Mouse (Mus musculus): Measurements from ENCODE around the gene Mfsd6. TPM values are rescaled to one million over a fixed set of nuclear protein-coding genes. Genes with fewer than 3 reads are reported as not detected.

The Mfsd6 gene
- polyA plus RNA-seq, 2 experiments, result 0.47 to 0.52 TPM

GRCm38 (mm10) chr1:52687636-52688035, 39.6 kb downstream of the Mfsd6 start:
- H3K4me2 ChIP-seq (ENCODE audit: low read depth), result no peak overlapping the region
- no peaks in the 10 kb centered on the region for H3K36me3 ChIP-seq (replicated peaks; ENCODE audit: control insufficient read depth, insufficient read depth, low read depth)
- H3K4me1 ChIP-seq (replicated peaks; ENCODE audit: control insufficient read depth in 2 of 2, insufficient read depth in 2 of 2, low read length in 1 of 2), result no peaks in the 10 kb centered on the region
- no peak overlapping the region for H3K27ac ChIP-seq
- 72% methylated on average over 8 of the region's 8 CpGs for WGBS (ENCODE audit: insufficient replicate concordance)
- DNase-seq (ENCODE audit: low read depth in 3 of 3, low spot score in 3 of 3) (no peak), ATAC-seq (ENCODE audit: insufficient read depth) (no peak)
- H3K27me3 ChIP-seq (ENCODE audit: control insufficient read depth, insufficient read depth, low read length), result no peaks in the 10 kb centered on the region
- no peaks in the 10 kb centered on the region for H3K9me3 ChIP-seq (ENCODE audit: control insufficient read depth, low read length)
- no peak overlapping the region for H3K9ac ChIP-seq (replicated peaks)
- no peak for TF ChIP-seq CTCF (IDR thresholded peaks at IDR 0.05; ENCODE audit: low read depth)
- no peak for TF ChIP-seq EP300 (IDR thresholded peaks at IDR 0.05; ENCODE audit: low read depth)
- no peak overlapping the region for H3K4me3 ChIP-seq (ENCODE audit: insufficient read depth in 1 of 2, low read depth in 2 of 2, low read length in 2 of 2)

DNA sequence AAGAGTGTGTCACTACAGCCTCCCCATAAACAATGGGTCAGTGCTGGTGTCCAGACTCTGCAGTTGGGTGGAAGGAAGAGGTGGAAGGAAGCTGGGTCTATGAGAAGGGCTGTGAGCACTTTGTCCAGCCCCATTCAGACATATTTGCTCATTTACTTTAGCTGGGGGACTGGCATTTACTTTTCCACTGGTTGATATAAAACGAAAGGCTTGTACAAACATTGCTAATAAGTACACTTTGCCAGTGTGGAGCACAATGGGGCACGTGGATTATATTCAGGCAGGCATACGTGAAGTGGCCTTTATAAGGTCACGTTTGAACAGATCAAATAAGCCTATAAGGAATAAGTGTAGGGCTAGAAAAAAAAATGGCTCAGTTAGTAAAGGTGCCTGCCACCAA, 43.7 kb downstream of the Mfsd6 start:
- H3K27ac ChIP-seq, result no peak overlapping the region
- DNase-seq (ENCODE audit: low read depth in 3 of 3, low spot score in 3 of 3) (no peak), ATAC-seq (ENCODE audit: insufficient read depth) (no peak)
- no peaks in the 10 kb centered on the region for H3K27me3 ChIP-seq (ENCODE audit: control insufficient read depth, insufficient read depth, low read length)
- H3K4me2 ChIP-seq (ENCODE audit: low read depth), result no peak overlapping the region
- no peak overlapping the region for H3K4me3 ChIP-seq (ENCODE audit: insufficient read depth in 1 of 2, low read depth in 2 of 2, low read length in 2 of 2)
- no peaks in the 10 kb centered on the region for H3K9me3 ChIP-seq (ENCODE audit: control insufficient read depth, low read length)
- H3K36me3 ChIP-seq (replicated peaks; ENCODE audit: control insufficient read depth, insufficient read depth, low read depth), result no peaks in the 10 kb centered on the region
- WGBS (ENCODE audit: insufficient replicate concordance), result 53% methylated on average over 4 of the region's 4 CpGs
- no peak overlapping the region for H3K9ac ChIP-seq (replicated peaks)
- TF ChIP-seq CTCF (IDR thresholded peaks at IDR 0.05; ENCODE audit: low read depth), result no peak
- no peak for TF ChIP-seq EP300 (IDR thresholded peaks at IDR 0.05; ENCODE audit: low read depth)
- no peaks in the 10 kb centered on the region for H3K4me1 ChIP-seq (replicated peaks; ENCODE audit: control insufficient read depth in 2 of 2, insufficient read depth in 2 of 2, low read length in 1 of 2)

DNA sequence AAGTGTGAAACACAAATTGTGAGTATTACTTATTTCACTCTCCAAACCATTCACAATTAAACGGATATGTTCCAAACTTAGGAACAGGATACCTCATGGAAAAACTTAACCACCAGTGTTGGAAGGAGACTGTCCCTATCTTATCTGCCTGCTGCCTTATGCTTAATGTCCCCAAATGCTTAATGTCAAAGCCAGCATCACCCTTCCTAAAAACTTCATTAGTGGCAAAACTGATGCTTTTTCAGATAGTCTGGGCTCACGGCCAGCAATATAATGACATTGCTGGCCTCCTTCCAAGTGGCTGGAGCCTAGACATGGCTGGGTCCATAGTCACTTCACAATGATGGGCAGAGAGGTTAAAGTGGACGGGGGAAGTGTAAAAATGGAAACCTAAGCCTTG, 50.6 kb downstream of the Mfsd6 start:
- no peaks in the 10 kb centered on the region for H3K9me3 ChIP-seq (ENCODE audit: control insufficient read depth, low read length)
- no peak overlapping the region for H3K4me2 ChIP-seq (ENCODE audit: low read depth)
- H3K27me3 ChIP-seq (ENCODE audit: control insufficient read depth, insufficient read depth, low read length), result no peaks in the 10 kb centered on the region
- 38% methylated on average over 3 of the region's 3 CpGs for WGBS (ENCODE audit: insufficient replicate concordance)
- TF ChIP-seq CTCF (IDR thresholded peaks at IDR 0.05; ENCODE audit: low read depth) (no peak), EP300 (IDR thresholded peaks at IDR 0.05; ENCODE audit: low read depth) (no peak)
- H3K4me1 ChIP-seq (replicated peaks; ENCODE audit: control insufficient read depth in 2 of 2, insufficient read depth in 2 of 2, low read length in 1 of 2), result no peaks in the 10 kb centered on the region
- DNase-seq (ENCODE audit: low read depth in 3 of 3, low spot score in 3 of 3) (no peak), ATAC-seq (ENCODE audit: insufficient read depth) (no peak)
- H3K4me3 ChIP-seq (ENCODE audit: insufficient read depth in 1 of 2, low read depth in 2 of 2, low read length in 2 of 2), result no peak overlapping the region
- no peaks in the 10 kb centered on the region for H3K36me3 ChIP-seq (replicated peaks; ENCODE audit: control insufficient read depth, insufficient read depth, low read depth)
- no peak overlapping the region for H3K9ac ChIP-seq (replicated peaks)
- no peak overlapping the region for H3K27ac ChIP-seq

DNA sequence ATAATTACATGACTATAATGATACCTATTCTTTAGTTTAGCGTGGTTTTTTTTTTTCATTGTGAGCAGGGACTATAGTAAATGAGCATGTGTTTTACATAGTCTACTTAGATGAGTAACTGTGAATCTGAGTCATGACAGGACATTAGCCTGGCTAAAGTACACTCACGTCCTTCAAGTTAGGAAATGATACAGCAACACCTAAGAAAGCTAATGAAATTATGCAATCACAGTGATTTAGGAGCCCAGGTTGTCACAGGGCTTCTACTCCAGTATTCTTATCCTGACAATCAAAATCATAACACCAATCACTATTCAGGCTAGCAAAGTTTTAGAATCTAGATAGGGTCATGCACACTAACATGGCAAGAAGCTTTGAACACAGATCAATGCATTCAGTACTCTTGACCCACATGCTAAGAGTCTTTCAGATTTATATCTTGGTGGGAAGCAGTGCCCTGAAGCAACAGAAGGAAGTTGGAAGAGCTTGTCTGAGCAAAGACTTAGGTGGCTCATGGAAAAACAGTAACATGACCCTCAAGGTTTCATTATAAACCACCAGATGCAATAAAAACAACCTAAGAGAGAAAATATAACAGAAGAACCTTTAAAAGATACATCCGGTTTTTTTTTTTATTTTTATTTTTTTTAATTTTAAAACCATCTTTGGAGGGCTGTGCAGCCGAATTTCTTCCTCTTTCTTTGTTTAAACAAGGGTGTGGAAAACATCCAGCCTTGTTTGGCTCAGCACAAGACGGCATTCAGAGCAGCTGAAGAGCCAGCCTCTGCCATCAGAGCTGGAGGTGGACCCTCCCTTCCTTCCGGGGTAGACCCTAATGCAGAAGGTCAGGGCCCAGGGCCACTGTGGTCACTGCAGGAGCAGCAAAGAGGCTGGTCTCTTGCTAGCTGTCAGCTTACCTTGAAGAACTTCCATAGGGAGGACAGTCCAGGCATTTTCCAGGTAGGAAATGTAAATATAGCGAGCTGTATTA, 51.4 kb downstream of the Mfsd6 start:
- Histone ChIP-seq H3K4me3 (ENCODE audit: insufficient read depth in 1 of 2, low read depth in 2 of 2, low read length in 2 of 2) (no peak overlapping the region), H3K9ac (replicated peaks) (no peak overlapping the region), H3K9me3 (ENCODE audit: control insufficient read depth, low read length) (no peaks in the 10 kb centered on the region), H3K27ac (no peak overlapping the region), H3K36me3 (replicated peaks; ENCODE audit: control insufficient read depth, insufficient read depth, low read depth) (no peaks in the 10 kb centered on the region), H3K4me2 (ENCODE audit: low read depth) (no peak overlapping the region), H3K4me1 (replicated peaks; ENCODE audit: control insufficient read depth in 2 of 2, insufficient read depth in 2 of 2, low read length in 1 of 2) (no peaks in the 10 kb centered on the region), H3K27me3 (ENCODE audit: control insufficient read depth, insufficient read depth, low read length) (no peaks in the 10 kb centered on the region)
- TF ChIP-seq EP300 (IDR thresholded peaks at IDR 0.05; ENCODE audit: low read depth) (no peak), CTCF (IDR thresholded peaks at IDR 0.05; ENCODE audit: low read depth) (no peak)
- 36% methylated on average over 7 of the region's 7 CpGs for WGBS (ENCODE audit: insufficient replicate concordance)
- no peak for DNase-seq (ENCODE audit: low read depth in 3 of 3, low spot score in 3 of 3)
- ATAC-seq (ENCODE audit: insufficient read depth), result no peak

DNA sequence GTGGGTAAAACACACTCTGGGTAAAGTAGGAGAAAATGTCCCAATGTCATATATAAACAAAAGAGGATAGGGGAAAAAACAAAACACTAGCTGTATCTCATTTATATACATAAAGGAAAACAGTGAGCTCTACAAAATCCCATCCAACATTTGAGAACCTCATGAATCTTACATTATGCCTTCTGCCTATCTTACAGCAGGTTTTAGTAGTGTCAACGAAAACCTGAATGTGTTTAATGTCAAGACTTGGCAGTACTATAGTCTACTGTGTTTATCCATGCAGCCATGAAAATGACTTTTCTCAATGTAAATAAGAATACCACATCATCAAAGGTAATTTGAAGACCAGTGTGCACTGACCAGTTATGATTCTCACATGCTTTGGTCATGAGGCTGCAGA, 57.3 kb downstream of the Mfsd6 start:
- no peak overlapping the region for H3K27ac ChIP-seq
- H3K4me2 ChIP-seq (ENCODE audit: low read depth), result no peak overlapping the region
- no peaks in the 10 kb centered on the region for H3K9me3 ChIP-seq (ENCODE audit: control insufficient read depth, low read length)
- no peak for ATAC-seq (ENCODE audit: insufficient read depth)
- H3K4me1 ChIP-seq (replicated peaks; ENCODE audit: control insufficient read depth in 2 of 2, insufficient read depth in 2 of 2, low read length in 1 of 2), result no peaks in the 10 kb centered on the region
- no peaks in the 10 kb centered on the region for H3K36me3 ChIP-seq (replicated peaks; ENCODE audit: control insufficient read depth, insufficient read depth, low read depth)
- 70% methylated on average over 1 of the region's 1 CpGs for WGBS (ENCODE audit: insufficient replicate concordance)
- no peaks in the 10 kb centered on the region for H3K27me3 ChIP-seq (ENCODE audit: control insufficient read depth, insufficient read depth, low read length)
- no peak overlapping the region for H3K4me3 ChIP-seq (ENCODE audit: insufficient read depth in 1 of 2, low read depth in 2 of 2, low read length in 2 of 2)
- no peak overlapping the region for H3K9ac ChIP-seq (replicated peaks)
- TF ChIP-seq CTCF (IDR thresholded peaks at IDR 0.05; ENCODE audit: low read depth) (no peak), EP300 (IDR thresholded peaks at IDR 0.05; ENCODE audit: low read depth) (no peak)
- DNase-seq (ENCODE audit: low read depth in 3 of 3, low spot score in 3 of 3), result no peak
